Mouse (Mus musculus) forebrain, embryonic 11.5 days (tissue): ENCODE measurements around the gene Ugt1a1. TPM values are rescaled to one million over a fixed set of nuclear protein-coding genes. Genes with fewer than 3 reads are reported as not detected.
"Not testable (repeated sequence)": the region's sequence is repeated elsewhere in the genome, so short reads cannot be mapped to it uniquely, and the experiment has no call there.

Experiments
- ATAC-seq: fragments of 200-750 bp; cut with Nextera tagmentation; replicated peaks from 2 replicates; pipeline ENCODE4 v1.8.0; 2017; ENCODE audit warnings: moderate TSS enrichment; ENCODE audit not compliant: low FRiP score
- DNase-seq: peaks from one replicate; pipeline ENCODE4 v3.0.0-alpha.2; 2017; ENCODE audit warnings: low spot score
- H3K27ac ChIP-seq: fragments of 300-500 bp; sonication (generic); 2 replicates; pipeline ENCODE4 v1.5.1; 2014; ENCODE audit warnings: low read depth, low read length
- H3K27me3 ChIP-seq: fragments of 300-500 bp; sonication (generic); 2 replicates; pipeline ENCODE4 v1.6.1; 2014; ENCODE audit warnings: mild to moderate bottlenecking, low read length, mixed read lengths; ENCODE audit not compliant: control insufficient read depth, insufficient read depth
- H3K36me3 ChIP-seq: fragments of 300-500 bp; sonication (generic); 2 replicates; pipeline ENCODE4 v1.6.1; 2014; ENCODE audit warnings: mild to moderate bottlenecking, low read length, moderate library complexity, mixed read lengths; ENCODE audit not compliant: control insufficient read depth, insufficient read depth
- H3K4me1 ChIP-seq: fragments of 300-500 bp; sonication (generic); replicated peaks from 2 replicates; pipeline ENCODE4 v1.6.1; 2014; ENCODE audit warnings: low read length, mixed read lengths; ENCODE audit not compliant: control insufficient read depth, insufficient read depth
- H3K4me2 ChIP-seq: fragments of 300-500 bp; sonication (generic); 2 replicates; pipeline ENCODE4 v1.6.1; 2014; ENCODE audit warnings: low read depth, mild to moderate bottlenecking, low read length, moderate library complexity, mixed read lengths; ENCODE audit not compliant: severe bottlenecking
- H3K4me3 ChIP-seq: fragments of 300-500 bp; sonication (generic); 2 replicates; pipeline ENCODE4 v1.5.1; 2014; ENCODE audit warnings: low read depth, low read length
- H3K9ac ChIP-seq: fragments of 300-500 bp; sonication (generic); 2 replicates; pipeline ENCODE4 v1.6.1; 2014; ENCODE audit warnings: low read length
- H3K9me3 ChIP-seq: fragments of 300-500 bp; sonication (generic); 2 replicates; pipeline ENCODE4 v1.6.1; 2016; ENCODE audit warnings: low read length, mixed read lengths; ENCODE audit not compliant: control insufficient read depth
- WGBS: fragments of 180-500 bp; shearing (Covaris S2); extraction: QIAGEN DNeasy Blood & Tissue Kit; methylation state at CpG from one replicate; pipeline ENCODE4 v1.1.7; 2014; 5-methylcytosine and 5-hydroxymethylcytosine counted together
- polyA plus RNA-seq: library from polyadenylated mRNA; unstranded; fragments of >200 nt; fragmentation: Nextera tagmentation; extraction: Ambion mirVana; gene quantifications from 2 replicates; pipeline ENCODE4 v1.2.1, GENCODE M21; 2014

Gene Ugt1a1
- not detected in 2 replicates for polyA plus RNA-seq

- Histone ChIP-seq H3K4me2 (no peak within 1 kb of the TSS), H3K4me1 (no peaks in the 10 kb centered on the region), H3K9ac (no peak within 1 kb of the TSS), H3K9me3 (peaks cover 51% of the 10 kb centered on the region), H3K36me3 (no peaks in the 10 kb centered on the region), H3K27ac (no peak within 1 kb of the TSS), H3K4me3 (no peak within 1 kb of the TSS), H3K27me3 (no peaks in the 10 kb centered on the region)
- DNase-seq (peak; percentile 59), ATAC-seq (0 out of 2 replicates have a peak, but pooled peaks have one; percentile 4)
- 68% methylated on average over 8 of the region's 8 CpGs for WGBS
These were observed at the start of gene Ugt1a1 for GRCm38 (mm10) chr1:88211812-88212211. TSS of gene Ugt1a1 (plus strand) at chr1:88211959.

GRCm38 (mm10) chr1:88165711-88166110 is 46.0 kb upstream of the Ugt1a1 start, which contains the start of gene Ugt1a5:
TSS of gene Ugt1a5 (plus strand) at chr1:88166012.
- no peaks in the 10 kb centered on the region for H3K36me3 ChIP-seq
- DNase-seq (no peak), ATAC-seq (no peak)
- no peak within 1 kb of the TSS for H3K4me2 ChIP-seq
- H3K4me1 ChIP-seq = no peaks in the 10 kb centered on the region
- no peak within 1 kb of the TSS for H3K4me3 ChIP-seq
- no peaks in the 10 kb centered on the region for H3K27me3 ChIP-seq
- no peak within 1 kb of the TSS for H3K27ac ChIP-seq
- H3K9me3 ChIP-seq = no peaks in the 10 kb centered on the region
- no peak within 1 kb of the TSS for H3K9ac ChIP-seq
- WGBS = 81% methylated on average over 5 of the region's 5 CpGs

GRCm38 (mm10) chr1:88172190-88172589 is 39.6 kb upstream of the Ugt1a1 start:
- 93% methylated on average over 5 of the region's 7 CpGs for WGBS
- not testable (repeated sequence) for H3K36me3 ChIP-seq, H3K4me2 ChIP-seq, DNase-seq, H3K4me1 ChIP-seq, H3K27ac ChIP-seq, H3K9ac ChIP-seq, ATAC-seq, H3K4me3 ChIP-seq, H3K9me3 ChIP-seq, H3K27me3 ChIP-seq

GRCm38 (mm10) chr1:88179657-88180056 is 32.1 kb upstream of the Ugt1a1 start:
- Histone ChIP-seq H3K27me3 (no peaks in the 10 kb centered on the region), H3K9ac (no peak overlapping the region), H3K4me1 (no peaks in the 10 kb centered on the region), H3K9me3 (peaks cover 5% of the 10 kb centered on the region), H3K4me3 (no peak overlapping the region), H3K4me2 (no peak overlapping the region), H3K36me3 (no peaks in the 10 kb centered on the region), H3K27ac (no peak overlapping the region)
- ATAC-seq (no peak), DNase-seq (no peak)
- WGBS = 90% methylated on average over 1 of the region's 1 CpGs

- no peak overlapping the region for H3K4me2 ChIP-seq
- no peak overlapping the region for H3K27ac ChIP-seq
- no peaks in the 10 kb centered on the region for H3K36me3 ChIP-seq
- no peak for ATAC-seq
- no peak overlapping the region for H3K9ac ChIP-seq
- H3K9me3 ChIP-seq = no peaks in the 10 kb centered on the region
- H3K27me3 ChIP-seq = no peaks in the 10 kb centered on the region
- H3K4me1 ChIP-seq = no peaks in the 10 kb centered on the region
- H3K4me3 ChIP-seq = no peak overlapping the region
- DNase-seq = no peak
- 86% methylated on average over 5 of the region's 5 CpGs for WGBS
These were observed 25.3 kb upstream of the Ugt1a1 start for GRCm38 (mm10) chr1:88186325-88186935.

GRCm38 (mm10) chr1:88192136-88192535 is 19.6 kb upstream of the Ugt1a1 start:
- Histone ChIP-seq H3K9me3 (no peaks in the 10 kb centered on the region), H3K27me3 (no peaks in the 10 kb centered on the region), H3K36me3 (no peaks in the 10 kb centered on the region), H3K27ac (no peak overlapping the region), H3K4me2 (no peak overlapping the region), H3K4me1 (no peaks in the 10 kb centered on the region), H3K9ac (no peak overlapping the region), H3K4me3 (no peak overlapping the region)
- no peak for DNase-seq
- ATAC-seq = no peak
- WGBS = 66% methylated on average over 3 of the region's 3 CpGs

GRCm38 (mm10) chr1:88195687-88196086 is 16.1 kb upstream of the Ugt1a1 start:
- DNase-seq = no peak
- no peaks in the 10 kb centered on the region for H3K36me3 ChIP-seq
- no peaks in the 10 kb centered on the region for H3K27me3 ChIP-seq
- H3K9ac ChIP-seq = no peak overlapping the region
- no peaks in the 10 kb centered on the region for H3K9me3 ChIP-seq
- H3K27ac ChIP-seq = no peak overlapping the region
- ATAC-seq = no peak
- no peak overlapping the region for H3K4me3 ChIP-seq
- 93% methylated on average over 1 of the region's 1 CpGs for WGBS
- no peaks in the 10 kb centered on the region for H3K4me1 ChIP-seq
- no peak overlapping the region for H3K4me2 ChIP-seq

- Histone ChIP-seq H3K4me2 (no peak overlapping the region), H3K4me3 (no peak overlapping the region), H3K27ac (no peak overlapping the region), H3K4me1 (no peaks in the 10 kb centered on the region), H3K9ac (no peak overlapping the region), H3K27me3 (no peaks in the 10 kb centered on the region), H3K9me3 (no peaks in the 10 kb centered on the region), H3K36me3 (no peaks in the 10 kb centered on the region)
- 77% methylated on average over 3 of the region's 3 CpGs for WGBS
- ATAC-seq (no peak), DNase-seq (no peak)
These were observed 14.3 kb upstream of the Ugt1a1 start for GRCm38 (mm10) chr1:88197443-88197842.

GRCm38 (mm10) chr1:88199996-88200395 is 11.8 kb upstream of the Ugt1a1 start:
- H3K36me3 ChIP-seq = no peaks in the 10 kb centered on the region

More at GRCm38 (mm10) chr1:88199996-88200395, 11.8 kb upstream of the Ugt1a1 start:
- ATAC-seq = no peak
- 69% methylated on average over 2 of the region's 2 CpGs for WGBS
- Histone ChIP-seq H3K4me2 (no peak overlapping the region), H3K4me1 (no peaks in the 10 kb centered on the region), H3K27ac (no peak overlapping the region), H3K4me3 (no peak overlapping the region), H3K9ac (no peak overlapping the region), H3K9me3 (peaks cover 6% of the 10 kb centered on the region; the same call in 1 of the 2 replicates), H3K27me3 (no peaks in the 10 kb centered on the region)
- no peak for DNase-seq
